ENCODE assay signal across 9 mouse cellular contexts in the genomic region with DNA sequence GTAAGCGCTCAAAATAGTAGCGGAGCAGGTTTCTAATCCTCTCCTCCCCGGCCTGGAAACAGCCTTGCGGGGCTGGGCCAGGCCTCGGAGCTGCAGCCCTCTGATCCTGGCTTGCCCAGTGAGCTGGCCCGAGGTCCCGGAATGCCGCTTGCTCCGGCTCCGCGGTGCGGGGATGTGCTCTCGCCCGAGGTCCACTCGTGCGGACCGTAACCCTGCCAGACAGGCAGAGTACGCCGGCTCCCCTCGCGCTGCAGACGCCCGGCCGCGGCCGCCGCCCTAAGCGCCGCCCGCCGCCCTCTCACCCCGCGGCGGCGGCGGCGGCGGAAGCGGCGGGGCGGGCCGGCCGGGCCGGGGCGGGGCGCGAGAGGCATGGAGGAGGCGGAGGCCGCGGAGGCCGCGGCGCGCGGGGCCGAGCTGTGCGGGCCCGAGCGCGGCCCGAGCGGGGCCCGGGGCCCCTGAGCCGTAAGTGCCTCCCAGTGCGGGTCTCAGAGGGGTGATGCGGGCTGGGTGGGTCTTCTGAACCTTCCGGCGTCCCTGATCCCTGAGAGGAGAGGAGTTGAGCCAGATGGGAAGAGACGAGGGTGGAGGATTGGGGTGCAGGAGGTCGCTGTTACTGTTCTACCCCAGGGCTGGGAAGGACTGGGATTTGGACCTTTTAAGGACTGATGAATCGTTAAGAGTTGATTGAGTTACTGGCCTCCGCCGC. TPM values are rescaled to one million over a fixed set of nuclear protein-coding genes. Genes with fewer than 3 reads are reported as not detected.
DNase-seq lines count a peak whose midpoint lies in the region; ATAC-seq and TF ChIP-seq lines count a peak whose summit lies in the region.
"Had no signal": no experiment of that assay in that cellular context is flagged by ENCODE, and none has a peak within 500 bp of the region (broad histone marks: within the 10 kb centered on the region; RNA-seq: fewer than 3 reads in every experiment).

No protein-coding gene starts in this region.

- peaks cover 33% of the 10 kb centered on the region for H3K4me1 ChIP-seq in G1E (ENCODE audit: insufficient read depth, low read depth, low read length)
- peaks cover 16% of the 10 kb centered on the region for H3K4me1 ChIP-seq in heart, embryonic 15.5 days (replicated peaks)
- H3K4me1 ChIP-seq in kidney, postnatal 0 days (replicated peaks; ENCODE audit: insufficient read depth, low read length) = peaks cover 11% of the 10 kb centered on the region

- H3K36me3 ChIP-seq in G1E (replicated peaks) = peaks cover 41% of the 10 kb centered on the region
- peaks cover 35% of the 10 kb centered on the region for H3K36me3 ChIP-seq in heart, embryonic 15.5 days
- peaks cover 26% of the 10 kb centered on the region for H3K36me3 ChIP-seq in kidney, postnatal 0 days (ENCODE audit: insufficient read depth, low read length)

- DNase-seq in G1E (ENCODE audit: low spot score) = peak; percentile 89
- DNase-seq in brain, adult 2 months (ENCODE audit: low read depth, low spot score) = peak; percentile 77
- peak; percentile 82 for DNase-seq in kidney, postnatal 0 days (ENCODE audit: low spot score)
- DNase-seq in lung, postnatal 10 days = peak; percentile 81
- peak; percentile 33 for DNase-seq in ovary, adult 18-20 months (ENCODE audit: low spot score)
- peak; percentile 37 to 74 for DNase-seq in thymus, postnatal 10 days (ENCODE audit: low spot score in 2 of 2)

- H3K9me3 ChIP-seq in G1E (replicated peaks) = peaks cover 5% of the 10 kb centered on the region
- no peaks in the 10 kb centered on the region for H3K9me3 ChIP-seq in heart, embryonic 15.5 days (replicated peaks)
- H3K9me3 ChIP-seq in kidney, postnatal 0 days (replicated peaks; ENCODE audit: low read length) = no peaks in the 10 kb centered on the region

- peak overlapping the region; percentile 94 for H3K27ac ChIP-seq in heart, embryonic 15.5 days
- peak overlapping the region; percentile 91 for H3K27ac ChIP-seq in kidney, postnatal 0 days

- no peak for ATAC-seq in G1E (ENCODE audit: extremely low read depth, insufficient number of reproducible peaks, low FRiP score, poor library complexity, severe bottlenecking)
- peak; percentile 88 for ATAC-seq in erythroblast, adult 5-6 weeks (replicated peaks; ENCODE audit: low FRiP score, poor library complexity, severe bottlenecking)
- peak; percentile 90 for ATAC-seq in heart, embryonic 15.5 days (replicated peaks; ENCODE audit: insufficient number of reproducible peaks, insufficient read depth, low FRiP score, low read depth)
- ATAC-seq in kidney, postnatal 0 days (replicated peaks; ENCODE audit: low FRiP score, low read depth) = peak; percentile 95

- no peak for TF ChIP-seq CTCF in G1E (IDR thresholded peaks at IDR 0.05; ENCODE audit: low read depth, low read length)
- no peak for TF ChIP-seq CTCF in kidney, postnatal 0 days (IDR thresholded peaks at IDR 0.05; ENCODE audit: low read depth)

- H3K27me3 ChIP-seq in G1E (ENCODE audit: insufficient read depth, low read length) = no peaks in the 10 kb centered on the region
- no peaks in the 10 kb centered on the region for H3K27me3 ChIP-seq in heart, embryonic 15.5 days
- H3K27me3 ChIP-seq in kidney, postnatal 0 days (ENCODE audit: insufficient read depth, low read length) = no peaks in the 10 kb centered on the region

- WGBS in heart, embryonic 15.5 days = under 1% methylated on average over 56 of the region's 73 CpGs
- under 1% methylated on average over 51 of the region's 73 CpGs for WGBS in kidney, postnatal 0 days

- peak overlapping the region; percentile 97 for H3K9ac ChIP-seq in heart, embryonic 15.5 days
- peak overlapping the region; percentile 95 for H3K9ac ChIP-seq in kidney, postnatal 0 days (ENCODE audit: low read depth, low read length)

- H3K4me3 ChIP-seq in G1E (ENCODE audit: low read depth, low read length) = peak overlapping the region; percentile 85
- H3K4me3 ChIP-seq in heart, embryonic 15.5 days = peak overlapping the region; percentile 92
- H3K4me3 ChIP-seq in kidney, postnatal 0 days (replicated peaks; ENCODE audit: low read depth, low read length) = peak overlapping the region; percentile 79

- peak overlapping the region; percentile 82 for H3K4me2 ChIP-seq in heart, embryonic 15.5 days
- peak overlapping the region; percentile 79 for H3K4me2 ChIP-seq in kidney, postnatal 0 days (ENCODE audit: low read length)

RNA-seq across cellular contexts. Expression of gene Lurap1, which starts 0.8 kb away (rescaled TPM):
- total RNA-seq in G1E (2014; fragmentation: Nextera tagmentation) (0.10 and 0.15 TPM in 2 replicates), G1E (2017) (0.33 and 0.41 TPM in 2 replicates)
- 0.01 TPM in 1 of 2 replicates, not detected in the other for polyA plus RNA-seq in G1E (2012)
- total RNA-seq in erythroblast, adult 5-6 weeks (2015; ENCODE audit: low replicate concordance) = not detected in 2 replicates
- total RNA-seq in erythroblast, adult 5-6 weeks (2017; ENCODE audit: low replicate concordance) = not detected in 2 replicates
- 2.0 and 2.2 TPM in 2 replicates for polyA plus RNA-seq in heart, embryonic 15.5 days (2015; fragmentation: Nextera tagmentation; extraction: Ambion mirVana)
- polyA plus RNA-seq in kidney, postnatal 0 days (2015; fragmentation: Nextera tagmentation; extraction: Ambion mirVana) = 4.5 and 4.9 TPM in 2 replicates

RNA-seq across cellular contexts. Expression of gene Tspan1, which starts 17.1 kb away (rescaled TPM):
- total RNA-seq in G1E (2014; fragmentation: Nextera tagmentation) = not detected in 2 replicates
- total RNA-seq in G1E (2017) = 0.05 and 0.06 TPM in 2 replicates
- not detected in 2 replicates for polyA plus RNA-seq in G1E (2012)
- not detected in 2 replicates for total RNA-seq in erythroblast, adult 5-6 weeks (2015; ENCODE audit: low replicate concordance)
- total RNA-seq in erythroblast, adult 5-6 weeks (2017; ENCODE audit: low replicate concordance) = not detected in 2 replicates
- 0.94 and 2.3 TPM in 2 replicates for polyA plus RNA-seq in heart, embryonic 15.5 days (2015; fragmentation: Nextera tagmentation; extraction: Ambion mirVana)
- 16.5 and 20.0 TPM in 2 replicates for polyA plus RNA-seq in kidney, postnatal 0 days (2015; fragmentation: Nextera tagmentation; extraction: Ambion mirVana)

RNA-seq across cellular contexts. Expression of gene 1700042G07Rik, which starts 22.9 kb away (rescaled TPM):
- total RNA-seq in G1E (2014; fragmentation: Nextera tagmentation) (not detected in 2 replicates), G1E (2017) (not detected in 2 replicates)
- polyA plus RNA-seq in G1E (2012) = not detected in 2 replicates
- total RNA-seq in erythroblast, adult 5-6 weeks (2015; ENCODE audit: low replicate concordance) = not detected in 2 replicates
- not detected in 2 replicates for total RNA-seq in erythroblast, adult 5-6 weeks (2017; ENCODE audit: low replicate concordance)
- not detected in 2 replicates for polyA plus RNA-seq in heart, embryonic 15.5 days (2015; fragmentation: Nextera tagmentation; extraction: Ambion mirVana)
- polyA plus RNA-seq in kidney, postnatal 0 days (2015; fragmentation: Nextera tagmentation; extraction: Ambion mirVana) = not detected in 2 replicates
- polyA plus RNA-seq: large intestine, adult 2 months had no signal

RNA-seq across cellular contexts. Expression of gene Gm49337, which starts 22.9 kb away (rescaled TPM):
- total RNA-seq in G1E (2014; fragmentation: Nextera tagmentation) = 0.97 TPM in 1 of 2 replicates, not detected in the other
- total RNA-seq in G1E (2017) = not detected in 2 replicates
- polyA plus RNA-seq in G1E (2012) = not detected in 2 replicates
- 0.84 TPM in 1 of 2 replicates, not detected in the other for total RNA-seq in erythroblast, adult 5-6 weeks (2015; ENCODE audit: low replicate concordance)
- not detected in 2 replicates for total RNA-seq in erythroblast, adult 5-6 weeks (2017; ENCODE audit: low replicate concordance)
- not detected in 2 replicates for polyA plus RNA-seq in heart, embryonic 15.5 days (2015; fragmentation: Nextera tagmentation; extraction: Ambion mirVana)
- not detected in 2 replicates for polyA plus RNA-seq in kidney, postnatal 0 days (2015; fragmentation: Nextera tagmentation; extraction: Ambion mirVana)
- polyA plus RNA-seq: large intestine, adult 2 months had no signal

RNA-seq across cellular contexts. Expression of gene Pomgnt1, which starts 26.7 kb away (rescaled TPM):
- total RNA-seq in G1E (2014; fragmentation: Nextera tagmentation) = 35.2 and 40.5 TPM in 2 replicates
- 37.2 and 47.0 TPM in 2 replicates for total RNA-seq in G1E (2017)
- 5.5 and 6.2 TPM in 2 replicates for polyA plus RNA-seq in G1E (2012)
- total RNA-seq in erythroblast, adult 5-6 weeks (2015; ENCODE audit: low replicate concordance) = 0.63 and 7.9 TPM in 2 replicates
- total RNA-seq in erythroblast, adult 5-6 weeks (2017; ENCODE audit: low replicate concordance) = 2.2 and 6.8 TPM in 2 replicates
- 54.6 and 62.0 TPM in 2 replicates for polyA plus RNA-seq in heart, embryonic 15.5 days (2015; fragmentation: Nextera tagmentation; extraction: Ambion mirVana)
- 52.2 and 55.9 TPM in 2 replicates for polyA plus RNA-seq in kidney, postnatal 0 days (2015; fragmentation: Nextera tagmentation; extraction: Ambion mirVana)

Comparison
In these comparisons a context has a peak if more than half of its experiments do, and no peak if none do; other contexts are left out.
1. DNase-seq: peak in every context shown above with its lines; median percentile 89 in G1E; 82 in kidney, postnatal 0 days; 81 in lung, postnatal 10 days; 77 in brain, adult 2 months; 56 in thymus, postnatal 10 days; 33 in ovary, adult 18-20 months.